ENCODE assay signal across 14 mouse cellular contexts in the genomic region with DNA sequence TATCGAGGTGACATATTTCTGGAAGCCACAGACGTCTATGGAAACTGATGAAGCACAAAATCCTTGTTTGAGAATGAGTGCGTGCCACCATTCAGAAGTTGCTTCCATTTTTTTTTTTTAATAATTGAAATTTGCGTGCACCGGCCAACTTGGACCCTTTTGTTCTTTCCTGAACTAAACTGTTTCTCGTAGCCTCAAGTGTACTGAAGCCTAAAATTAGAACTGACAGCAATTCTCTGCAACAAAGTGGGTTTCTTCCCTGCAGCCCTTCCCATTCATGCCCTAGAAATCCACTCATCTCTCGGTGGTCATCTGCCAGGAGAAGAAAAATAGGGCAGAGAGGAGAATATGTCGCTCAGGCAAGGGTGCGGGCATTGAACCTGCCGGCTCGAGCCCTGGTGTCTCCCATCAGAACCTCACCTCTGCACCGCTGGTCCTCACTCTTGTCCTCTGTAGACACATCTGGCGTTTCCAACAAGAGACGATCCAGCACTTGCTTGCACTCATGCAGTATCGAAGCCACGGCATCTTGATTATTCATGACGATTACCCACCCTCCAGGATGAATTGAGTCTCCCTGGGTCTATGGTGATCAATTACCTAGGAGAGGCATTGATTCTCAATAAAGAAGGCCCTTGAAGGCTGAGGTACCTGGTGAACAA. TPM values are rescaled to one million over a fixed set of nuclear protein-coding genes. Genes with fewer than 3 reads are reported as not detected.
A peak's percentile ranks its signal among the peaks of the same experiment; 100 is the strongest.
DNase-seq lines count a peak whose midpoint lies in the region; ATAC-seq lines count a peak whose summit lies in the region.
"Had no signal": no experiment of that assay in that cellular context is flagged by ENCODE, and none has a peak within 500 bp of the region (broad histone marks: within the 10 kb centered on the region; RNA-seq: fewer than 3 reads in every experiment).

No protein-coding gene starts in this region.

- H3K4me2 ChIP-seq in forebrain, embryonic 11.5 days (ENCODE audit: low read depth, low read length, severe bottlenecking), result 0 out of 2 replicates have a peak overlapping the region, but pooled peaks have one; percentile 18
- no peak overlapping the region for H3K4me2 ChIP-seq in forebrain, embryonic 16.5 days (ENCODE audit: low read length)
- peak overlapping the region; percentile 24 for H3K4me2 ChIP-seq in midbrain, embryonic 12.5 days (replicated peaks)
- H3K4me2 ChIP-seq: heart, embryonic 15.5 days; limb, embryonic 12.5 days; liver, embryonic 15.5 days had no signal

- no peak for DNase-seq in forebrain, embryonic 11.5 days (ENCODE audit: low spot score)
- DNase-seq in hindbrain, embryonic 10.5 days (ENCODE audit: low spot score), result peak; percentile 28
- DNase-seq in retina, adult 2 months (ENCODE audit: low read depth, low spot score), result peak; percentile 20
- DNase-seq in lung, postnatal 36 days, result no peak
- no peak for DNase-seq in cerebellum, postnatal 14 days
- DNase-seq: cerebellum, adult 18-20 months had no signal

- no peak overlapping the region for H3K9ac ChIP-seq in forebrain, embryonic 11.5 days (ENCODE audit: low read length)
- H3K9ac ChIP-seq in forebrain, embryonic 16.5 days (replicated peaks; ENCODE audit: low read depth, low read length), result no peak overlapping the region
- no peak overlapping the region for H3K9ac ChIP-seq in midbrain, embryonic 12.5 days (replicated peaks)
- H3K9ac ChIP-seq: heart, embryonic 15.5 days; limb, embryonic 12.5 days; liver, embryonic 15.5 days had no signal

- no peaks in the 10 kb centered on the region for H3K9me3 ChIP-seq in forebrain, embryonic 11.5 days (ENCODE audit: control insufficient read depth, low read length)
- no peaks in the 10 kb centered on the region for H3K9me3 ChIP-seq in forebrain, embryonic 16.5 days (ENCODE audit: control insufficient read depth, low read length)
- H3K9me3 ChIP-seq in hindbrain, embryonic 10.5 days, result no peaks in the 10 kb centered on the region
- no peaks in the 10 kb centered on the region for H3K9me3 ChIP-seq in midbrain, embryonic 12.5 days
- H3K9me3 ChIP-seq: heart, embryonic 15.5 days; limb, embryonic 12.5 days; liver, embryonic 15.5 days had no signal

- no peaks in the 10 kb centered on the region for H3K36me3 ChIP-seq in forebrain, embryonic 11.5 days (ENCODE audit: control insufficient read depth, insufficient read depth, low read length)
- no peaks in the 10 kb centered on the region for H3K36me3 ChIP-seq in forebrain, embryonic 16.5 days (ENCODE audit: control insufficient read depth, insufficient read depth)
- H3K36me3 ChIP-seq in hindbrain, embryonic 10.5 days, result no peaks in the 10 kb centered on the region
- no peaks in the 10 kb centered on the region for H3K36me3 ChIP-seq in midbrain, embryonic 12.5 days
- H3K36me3 ChIP-seq: heart, embryonic 15.5 days; limb, embryonic 12.5 days; liver, embryonic 15.5 days had no signal

- peaks cover 4% of the 10 kb centered on the region for H3K4me1 ChIP-seq in forebrain, embryonic 11.5 days (replicated peaks; ENCODE audit: control insufficient read depth, insufficient read depth, low read length)
- H3K4me1 ChIP-seq in forebrain, embryonic 16.5 days (replicated peaks; ENCODE audit: control insufficient read depth, insufficient read depth, low read length), result peaks cover 4% of the 10 kb centered on the region
- peaks cover 21% of the 10 kb centered on the region for H3K4me1 ChIP-seq in hindbrain, embryonic 10.5 days (replicated peaks)
- H3K4me1 ChIP-seq in midbrain, embryonic 12.5 days, result peaks cover 12% of the 10 kb centered on the region
- H3K4me1 ChIP-seq: heart, embryonic 15.5 days; limb, embryonic 12.5 days; liver, embryonic 15.5 days had no signal

- 0 out of 2 replicates have a peak, but pooled peaks have one; percentile 57 for ATAC-seq in forebrain, embryonic 11.5 days (replicated peaks; ENCODE audit: low FRiP score)
- no peak for ATAC-seq in forebrain, embryonic 16.5 days
- ATAC-seq in midbrain, embryonic 12.5 days (ENCODE audit: low FRiP score, low read depth), result no peak
- ATAC-seq in cerebellum, adult (ENCODE audit: insufficient number of reproducible peaks, low FRiP score, low TSS enrichment), result no peak
- ATAC-seq: inflammation-experienced regulatory T-cells, adult 6 months; Patski had no signal

- H3K27ac ChIP-seq in forebrain, embryonic 11.5 days (ENCODE audit: low read depth, low read length), result no peak overlapping the region
- no peak overlapping the region for H3K27ac ChIP-seq in forebrain, embryonic 16.5 days (ENCODE audit: low read length)
- H3K27ac ChIP-seq in hindbrain, embryonic 10.5 days, result peak overlapping the region; percentile 19; the same call in 1 of the 2 replicates
- peak overlapping the region; percentile 36; the same call in 1 of the 2 replicates for H3K27ac ChIP-seq in midbrain, embryonic 12.5 days (replicated peaks)
- H3K27ac ChIP-seq: heart, embryonic 15.5 days; limb, embryonic 12.5 days; liver, embryonic 15.5 days had no signal

- WGBS in forebrain, embryonic 11.5 days, result 41% methylated on average over 17 of the region's 17 CpGs
- 35% methylated on average over 17 of the region's 17 CpGs for WGBS in forebrain, embryonic 16.5 days
- WGBS in hindbrain, embryonic 10.5 days, result 63% methylated on average over 17 of the region's 17 CpGs
- WGBS in midbrain, embryonic 12.5 days, result 41% methylated on average over 17 of the region's 17 CpGs

- H3K4me3 ChIP-seq in forebrain, embryonic 11.5 days (ENCODE audit: low read depth, low read length), result no peak overlapping the region
- no peak overlapping the region for H3K4me3 ChIP-seq in forebrain, embryonic 16.5 days (replicated peaks; ENCODE audit: low read length)
- H3K4me3 ChIP-seq in hindbrain, embryonic 10.5 days, result no peak overlapping the region
- no peak overlapping the region for H3K4me3 ChIP-seq in midbrain, embryonic 12.5 days
- H3K4me3 ChIP-seq: heart, embryonic 15.5 days; limb, embryonic 12.5 days; liver, embryonic 15.5 days had no signal

- peaks cover 3% of the 10 kb centered on the region; the same call in 1 of the 2 replicates for H3K27me3 ChIP-seq in forebrain, embryonic 11.5 days (ENCODE audit: control insufficient read depth, insufficient read depth, low read length)
- H3K27me3 ChIP-seq in forebrain, embryonic 16.5 days (replicated peaks; ENCODE audit: control insufficient read depth, insufficient read depth, low read length), result no peaks in the 10 kb centered on the region
- H3K27me3 ChIP-seq in hindbrain, embryonic 10.5 days (ENCODE audit: insufficient read depth, poor library complexity, severe bottlenecking), result peaks cover 55% of the 10 kb centered on the region
- peaks cover 77% of the 10 kb centered on the region for H3K27me3 ChIP-seq in midbrain, embryonic 12.5 days
- H3K27me3 ChIP-seq: heart, embryonic 15.5 days; liver, embryonic 15.5 days; Patski had no signal

RNA-seq across cellular contexts. Expression of a gene that starts 51.3 kb away (rescaled TPM):
- polyA plus RNA-seq in forebrain, embryonic 11.5 days (2014; fragmentation: Nextera tagmentation; extraction: Ambion mirVana), result 0.80 and 1.3 TPM in 2 replicates
- 0.92 and 0.99 TPM in 2 replicates for polyA plus RNA-seq in forebrain, embryonic 16.5 days (2015; fragmentation: Nextera tagmentation; extraction: Ambion mirVana)
- polyA plus RNA-seq in hindbrain, embryonic 10.5 days (2016; fragmentation: Nextera tagmentation; extraction: Ambion mirVana), result 1.1 and 1.4 TPM in 2 replicates
- polyA plus RNA-seq in midbrain, embryonic 12.5 days (2016; fragmentation: Nextera tagmentation; extraction: Ambion mirVana), result 1.0 and 1.4 TPM in 2 replicates

Comparison
In these comparisons a context has a peak if more than half of its experiments do, and no peak if none do; other contexts are left out.
1. DNase-seq: peak in hindbrain, embryonic 10.5 days (single experiment) and retina, adult 2 months (single experiment); none in forebrain, embryonic 11.5 days (single experiment), lung, postnatal 36 days (single experiment) and cerebellum, postnatal 14 days (0 of 2).
2. H3K27ac ChIP-seq: peak in hindbrain, embryonic 10.5 days (single experiment) and midbrain, embryonic 12.5 days (single experiment); none in forebrain, embryonic 11.5 days (single experiment) and forebrain, embryonic 16.5 days (single experiment).